Mouse (Mus musculus) neural tube, embryonic 11.5 days (tissue): ENCODE measurements around the gene Tmcc1. TPM values are rescaled to one million over a fixed set of nuclear protein-coding genes. Genes with fewer than 3 reads are reported as not detected.
"Not testable (repeated sequence)": the region's sequence is repeated elsewhere in the genome, so short reads cannot be mapped to it uniquely, and the experiment has no call there.

Experiments
- ATAC-seq: fragments of 200-750 bp; cut with Nextera tagmentation; 2 replicates; pipeline ENCODE4 v1.8.0; 2017; ENCODE audit warnings: moderate number of reproducible peaks, mild to moderate bottlenecking, moderate TSS enrichment, moderate library complexity; ENCODE audit not compliant: insufficient read depth, low FRiP score, low TSS enrichment
- DNase-seq: peaks from one replicate; pipeline ENCODE4 v3.0.0-alpha.2; 2015; ENCODE audit warnings: low spot score
- H3K27ac ChIP-seq: fragments of 300-500 bp; sonication (generic); 2 replicates; pipeline ENCODE4 v1.5.1; 2014; ENCODE audit warnings: low read depth, mild to moderate bottlenecking, low read length
- H3K27me3 ChIP-seq: fragments of 300-500 bp; sonication (generic); 2 replicates; pipeline ENCODE4 v1.6.1; 2014; ENCODE audit warnings: mild to moderate bottlenecking, low read length, mixed read lengths; ENCODE audit not compliant: control insufficient read depth, insufficient read depth
- H3K36me3 ChIP-seq: fragments of 300-500 bp; sonication (generic); 2 replicates; pipeline ENCODE4 v1.6.1; 2014; ENCODE audit warnings: mild to moderate bottlenecking, low read length, moderate library complexity, mixed read lengths; ENCODE audit not compliant: control insufficient read depth, insufficient read depth
- H3K4me1 ChIP-seq: fragments of 300-500 bp; sonication (generic); 2 replicates; pipeline ENCODE4 v1.6.1; 2014; ENCODE audit warnings: low read length, mixed read lengths; ENCODE audit not compliant: control insufficient read depth, insufficient read depth
- H3K4me2 ChIP-seq: fragments of 300-500 bp; sonication (generic); 2 replicates; pipeline ENCODE4 v1.6.1; 2014; ENCODE audit warnings: low read depth, mild to moderate bottlenecking, moderate library complexity
- H3K4me3 ChIP-seq: fragments of 300-500 bp; sonication (generic); 2 replicates; pipeline ENCODE4 v1.5.1; 2014; ENCODE audit warnings: low read depth, low read length
- H3K9ac ChIP-seq: fragments of 300-500 bp; sonication (generic); 2 replicates; pipeline ENCODE4 v1.6.1; 2014; ENCODE audit warnings: mild to moderate bottlenecking, low read length
- H3K9me3 ChIP-seq: fragments of 300-500 bp; sonication (generic); 2 replicates; pipeline ENCODE4 v1.6.1; 2016; ENCODE audit warnings: low read length; ENCODE audit not compliant: control insufficient read depth
- WGBS: fragments of 180-500 bp; shearing (Covaris S2); extraction: QIAGEN DNeasy Blood & Tissue Kit; methylation state at CpG from one replicate; pipeline ENCODE4 v1.1.7; 2014; 5-methylcytosine and 5-hydroxymethylcytosine counted together
- polyA plus RNA-seq: library from polyadenylated mRNA; unstranded; fragments of >200 nt; fragmentation: Nextera tagmentation; extraction: Ambion mirVana; gene quantifications from 2 replicates; pipeline ENCODE4 v1.2.1, GENCODE M21; 2014

The Tmcc1 gene
- polyA plus RNA-seq, 1 experiment from 2014 or later: 19.8 TPM

DNA sequence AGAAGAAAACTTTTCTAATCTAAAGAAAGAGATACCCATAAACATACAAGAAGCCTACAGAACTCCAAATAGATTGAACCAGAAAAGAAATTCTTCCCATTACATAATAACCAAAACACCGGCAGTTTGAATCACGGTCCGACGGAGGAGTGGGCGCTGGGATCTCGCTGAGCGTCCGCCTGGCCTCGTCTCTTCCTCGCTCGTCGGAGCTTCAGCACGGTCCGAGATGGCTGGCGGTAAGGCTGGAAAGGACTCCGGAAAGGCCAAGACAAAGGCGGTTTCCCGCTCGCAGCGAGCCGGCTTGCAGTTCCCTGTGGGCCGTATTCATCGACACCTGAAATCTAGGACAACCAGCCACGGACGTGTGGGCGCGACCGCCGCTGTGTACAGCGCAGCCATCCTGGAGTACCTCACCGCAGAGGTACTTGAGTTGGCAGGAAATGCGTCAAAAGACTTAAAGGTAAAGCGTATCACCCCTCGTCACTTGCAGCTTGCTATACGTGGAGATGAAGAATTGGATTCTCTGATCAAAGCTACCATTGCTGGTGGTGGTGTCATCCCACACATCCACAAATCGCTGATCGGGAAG is 19.7 kb downstream of the Tmcc1 start:
- H3K9me3 ChIP-seq: not testable (repeated sequence)

GRCm38 (mm10) chr6:116166383-116166782 is 26.9 kb downstream of the Tmcc1 start:
- DNase-seq (no peak), ATAC-seq (no peak)
- Histone ChIP-seq H3K4me1 (no peaks in the 10 kb centered on the region), H3K9me3 (no peaks in the 10 kb centered on the region), H3K36me3 (no peaks in the 10 kb centered on the region), H3K27me3 (no peaks in the 10 kb centered on the region), H3K4me2 (no peak overlapping the region), H3K9ac (no peak overlapping the region), H3K27ac (no peak overlapping the region), H3K4me3 (no peak overlapping the region)
- 91% methylated on average over 1 of the region's 1 CpGs for WGBS

More for the DNA sequence above, 19.7 kb downstream of the Tmcc1 start:
- not testable (repeated sequence) for H3K4me3 ChIP-seq, DNase-seq, ATAC-seq, H3K4me2 ChIP-seq, H3K4me1 ChIP-seq, H3K27ac ChIP-seq, H3K36me3 ChIP-seq, H3K9ac ChIP-seq, H3K27me3 ChIP-seq
- 66% methylated on average over 35 of the region's 37 CpGs for WGBS

DNA sequence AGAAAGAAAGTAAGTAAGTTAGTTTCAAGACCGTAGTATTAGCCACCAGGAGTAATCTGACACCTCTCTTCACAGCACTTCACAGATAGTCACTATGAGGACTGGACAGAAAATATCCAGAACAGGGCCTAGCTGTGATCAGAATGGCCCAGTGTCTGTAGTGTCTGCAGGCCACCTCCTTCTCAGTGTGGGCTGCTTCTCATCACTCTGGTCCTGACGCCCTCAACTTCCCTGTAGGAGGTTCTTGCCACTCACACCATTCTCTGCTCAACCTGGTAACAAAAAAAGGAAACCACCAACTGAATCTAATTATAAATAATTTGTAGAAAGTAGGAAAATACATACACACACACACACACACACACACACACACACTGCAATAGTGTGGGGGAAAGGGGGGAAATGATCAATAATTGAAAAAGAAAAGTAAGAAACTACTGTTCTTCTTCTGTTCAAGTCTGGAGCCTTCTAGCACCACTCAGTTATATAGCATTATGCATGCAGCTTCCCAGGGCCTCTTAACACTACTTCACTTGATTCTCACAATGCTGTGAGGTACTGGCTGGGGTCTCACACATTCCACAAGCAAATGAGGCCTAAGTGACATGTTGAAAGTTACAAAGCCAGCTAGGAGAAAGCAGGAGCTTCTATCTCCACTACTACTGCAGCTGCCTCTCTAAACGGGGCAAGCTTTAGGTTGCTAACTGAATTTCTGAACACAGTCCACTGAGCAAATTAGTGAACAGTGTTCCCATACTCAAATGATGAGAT is 38.2 kb downstream of the Tmcc1 start:
- 37% methylated on average over 3 of the region's 3 CpGs for WGBS
- no peak for DNase-seq
- no peak overlapping the region for H3K4me2 ChIP-seq
- H3K27me3 ChIP-seq: no peaks in the 10 kb centered on the region
- no peak for ATAC-seq
- no peaks in the 10 kb centered on the region for H3K36me3 ChIP-seq
- H3K9ac ChIP-seq: no peak overlapping the region
- no peak overlapping the region for H3K27ac ChIP-seq
- H3K4me1 ChIP-seq: 0 out of 2 replicates have a peak, but pooled peaks cover 4% of the 10 kb centered on the region
- H3K4me3 ChIP-seq: no peak overlapping the region
- H3K9me3 ChIP-seq: no peaks in the 10 kb centered on the region

GRCm38 (mm10) chr6:116147386-116147785 is 45.9 kb downstream of the Tmcc1 start:
- Histone ChIP-seq H3K27ac (no peak overlapping the region), H3K9me3 (no peaks in the 10 kb centered on the region), H3K4me2 (no peak overlapping the region), H3K27me3 (no peaks in the 10 kb centered on the region), H3K36me3 (no peaks in the 10 kb centered on the region), H3K4me3 (no peak overlapping the region), H3K9ac (no peak overlapping the region), H3K4me1 (no peaks in the 10 kb centered on the region)
- no peak for DNase-seq
- no peak for ATAC-seq
- WGBS: 94% methylated on average over 1 of the region's 1 CpGs

GRCm38 (mm10) chr6:116141696-116142095 is 51.6 kb downstream of the Tmcc1 start:
- DNase-seq: no peak
- ATAC-seq: no peak
- Histone ChIP-seq H3K4me1 (peaks cover 3% of the 10 kb centered on the region; the same call in 1 of the 2 replicates), H3K9ac (no peak overlapping the region), H3K4me3 (no peak overlapping the region), H3K4me2 (no peak overlapping the region), H3K36me3 (no peaks in the 10 kb centered on the region), H3K27me3 (no peaks in the 10 kb centered on the region), H3K9me3 (no peaks in the 10 kb centered on the region), H3K27ac (no peak overlapping the region)
- WGBS: 55% methylated on average over 2 of the region's 2 CpGs

- DNase-seq: no peak
- no peak for ATAC-seq
- no peak overlapping the region for H3K9ac ChIP-seq
Measured at GRCm38 (mm10) chr6:116140782-116141181, 52.5 kb downstream of the Tmcc1 start.

DNA sequence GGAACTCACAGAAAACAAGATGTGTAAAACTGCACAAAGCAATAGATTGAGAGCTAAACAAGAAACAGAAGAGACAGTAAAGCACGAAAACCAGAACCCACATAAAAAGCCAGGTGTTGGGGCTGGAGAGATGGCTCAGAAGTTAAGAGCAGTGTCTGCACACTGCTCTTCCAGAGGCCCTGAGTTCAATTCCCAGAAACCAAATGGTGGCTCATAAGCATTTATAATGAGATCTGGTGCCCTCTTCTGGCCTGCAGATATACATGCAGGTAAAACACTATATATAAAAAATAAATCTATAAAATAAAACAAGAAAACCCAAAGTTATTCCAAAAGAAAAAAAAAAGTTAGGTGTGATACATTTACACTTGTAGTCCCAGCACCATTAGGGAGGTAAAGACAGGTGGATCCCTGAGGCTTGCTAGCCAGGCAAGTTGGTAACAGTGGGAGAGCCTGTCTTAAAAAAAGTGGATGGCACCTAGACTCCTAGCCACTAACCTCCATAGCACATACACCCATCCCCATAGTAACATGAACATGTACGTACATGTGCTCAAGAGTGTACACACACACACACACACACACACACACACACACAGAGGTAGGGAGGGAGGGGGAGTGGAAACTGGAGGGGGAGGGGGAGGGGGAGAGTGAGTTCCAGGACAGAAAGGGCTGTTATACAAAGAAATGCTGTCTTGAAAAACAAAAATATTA is 54.0 kb downstream of the Tmcc1 start:
- DNase-seq: no peak
- no peaks in the 10 kb centered on the region for H3K36me3 ChIP-seq
- H3K9ac ChIP-seq: no peak overlapping the region
- no peak overlapping the region for H3K4me3 ChIP-seq
- no peaks in the 10 kb centered on the region for H3K9me3 ChIP-seq
- H3K27ac ChIP-seq: no peak overlapping the region
- no peak overlapping the region for H3K4me2 ChIP-seq
- WGBS: 63% methylated on average over 2 of the region's 2 CpGs
- peaks cover 3% of the 10 kb centered on the region; the same call in 1 of the 2 replicates for H3K4me1 ChIP-seq
- H3K27me3 ChIP-seq: no peaks in the 10 kb centered on the region
- ATAC-seq: no peak

More at GRCm38 (mm10) chr6:116140782-116141181, 52.5 kb downstream of the Tmcc1 start:
- Histone ChIP-seq H3K4me2 (no peak overlapping the region), H3K27me3 (no peaks in the 10 kb centered on the region), H3K36me3 (no peaks in the 10 kb centered on the region), H3K9me3 (no peaks in the 10 kb centered on the region), H3K27ac (no peak overlapping the region), H3K4me3 (no peak overlapping the region), H3K4me1 (peaks cover 3% of the 10 kb centered on the region; the same call in 1 of the 2 replicates)

- Histone ChIP-seq H3K4me1 (peaks cover 3% of the 10 kb centered on the region; the same call in 1 of the 2 replicates), H3K9me3 (no peaks in the 10 kb centered on the region), H3K27ac (no peak overlapping the region), H3K36me3 (no peaks in the 10 kb centered on the region), H3K9ac (no peak overlapping the region), H3K4me3 (no peak overlapping the region), H3K4me2 (no peak overlapping the region), H3K27me3 (no peaks in the 10 kb centered on the region)
- WGBS: 73% methylated on average over 7 of the region's 7 CpGs
- DNase-seq: no peak
- ATAC-seq: no peak
Measured at GRCm38 (mm10) chr6:116135971-116136632, 57.2 kb downstream of the Tmcc1 start.
